Mouse (Mus musculus) layer of hippocampus, adult 11-12 months (tissue): ENCODE results near the gene Mpg.
A peak's percentile ranks its signal among the peaks of the same experiment; 100 is the strongest.
"Not testable (repeated sequence)": the region's sequence is repeated elsewhere in the genome, so short reads cannot be mapped to it uniquely, and the experiment has no call there.

Experiments used
- DNase-seq: peaks from one replicate; pipeline ENCODE4 v3.0.0; 2022; ENCODE audit warnings: low spot score

Mpg gene

GRCm38 (mm10) chr11:32226124-32226871, at the start of gene Mpg:
Gene Mpg, plus strand, starts transcription at chr11:32226505.
- DNase-seq = peak; percentile 89

GRCm38 (mm10) chr11:32178506-32178905, 47.8 kb upstream of the Mpg start:
- DNase-seq = no peak

GRCm38 (mm10) chr11:32181246-32181645, 45.1 kb upstream of the Mpg start:
- no peak for DNase-seq

- DNase-seq = peak; percentile 90
Measured at GRCm38 (mm10) chr11:32181973-32182868, 44.1 kb upstream of the Mpg start.

GRCm38 (mm10) chr11:32184469-32184868, 41.8 kb upstream of the Mpg start:
- DNase-seq = no peak

GRCm38 (mm10) chr11:32186031-32186430, 40.3 kb upstream of the Mpg start:
- no peak for DNase-seq

- no peak for DNase-seq
Measured at GRCm38 (mm10) chr11:32187256-32187655, 39.0 kb upstream of the Mpg start.

- no peak for DNase-seq
Measured at GRCm38 (mm10) chr11:32188881-32189280, 37.4 kb upstream of the Mpg start.

- no peak for DNase-seq
Measured at GRCm38 (mm10) chr11:32189434-32189833, 36.9 kb upstream of the Mpg start.

- no peak for DNase-seq
Measured at GRCm38 (mm10) chr11:32190119-32190518, 36.2 kb upstream of the Mpg start.

- no peak for DNase-seq
Measured at GRCm38 (mm10) chr11:32190603-32191110, 35.6 kb upstream of the Mpg start.

GRCm38 (mm10) chr11:32193156-32193555, 33.1 kb upstream of the Mpg start:
- no peak for DNase-seq

GRCm38 (mm10) chr11:32194086-32194485, 32.2 kb upstream of the Mpg start:
- no peak for DNase-seq

GRCm38 (mm10) chr11:32194626-32195025, 31.7 kb upstream of the Mpg start:
- no peak for DNase-seq

GRCm38 (mm10) chr11:32195867-32196540, 30.3 kb upstream of the Mpg start:
- no peak for DNase-seq

GRCm38 (mm10) chr11:32196727-32197126, 29.6 kb upstream of the Mpg start:
- DNase-seq = no peak

- DNase-seq = no peak
Measured at GRCm38 (mm10) chr11:32197766-32198165, 28.5 kb upstream of the Mpg start.

GRCm38 (mm10) chr11:32198256-32198955, 27.9 kb upstream of the Mpg start:
- DNase-seq = no peak

GRCm38 (mm10) chr11:32199230-32199629, 27.1 kb upstream of the Mpg start:
- no peak for DNase-seq

GRCm38 (mm10) chr11:32200075-32200601, 26.2 kb upstream of the Mpg start, which contains the start of gene Il9r:
Gene Il9r, minus strand, starts transcription at chr11:32200279.
- no peak for DNase-seq

- DNase-seq = not testable (repeated sequence)
Measured at GRCm38 (mm10) chr11:32200992-32201391, 25.3 kb upstream of the Mpg start.
